Mouse (Mus musculus) neural tube, embryonic 14.5 days (tissue): ENCODE results near the gene Aco1. TPM values are rescaled to one million over a fixed set of nuclear protein-coding genes. Genes with fewer than 3 reads are reported as not detected.

Source experiments
- ATAC-seq: fragments of 200-750 bp; cut with Nextera tagmentation; 2 replicates; pipeline ENCODE4 v1.8.0; 2017; ENCODE audit warnings: low read depth, mild to moderate bottlenecking, moderate TSS enrichment, moderate library complexity
- H3K27ac ChIP-seq: fragments of 300-500 bp; sonication (generic); 2 replicates; pipeline ENCODE4 v1.5.1; 2014; ENCODE audit warnings: low read depth, mild to moderate bottlenecking, control low read depth, low read length, moderate library complexity, mixed read lengths
- H3K27me3 ChIP-seq: fragments of 300-500 bp; sonication (generic); 2 replicates; pipeline ENCODE4 v1.6.1; 2014; ENCODE audit warnings: low read length; ENCODE audit not compliant: control insufficient read depth, insufficient read depth
- H3K36me3 ChIP-seq: fragments of 300-500 bp; sonication (generic); 2 replicates; pipeline ENCODE4 v1.6.1; 2014; ENCODE audit warnings: low read length, mixed read lengths; ENCODE audit not compliant: control insufficient read depth, insufficient read depth
- H3K4me1 ChIP-seq: fragments of 300-500 bp; sonication (generic); 2 replicates; pipeline ENCODE4 v1.6.1; 2014; ENCODE audit warnings: low read length; ENCODE audit not compliant: control insufficient read depth, insufficient read depth
- H3K4me2 ChIP-seq: fragments of 300-500 bp; sonication (generic); 2 replicates; pipeline ENCODE4 v1.6.1; 2014; ENCODE audit warnings: mild to moderate bottlenecking, low read depth, low read length, control low read depth
- H3K4me3 ChIP-seq: fragments of 300-500 bp; sonication (generic); 2 replicates; pipeline ENCODE4 v1.5.1; 2014; ENCODE audit warnings: low read depth, low read length, control low read depth, mixed read lengths
- H3K9ac ChIP-seq: fragments of 300-500 bp; sonication (generic); replicated peaks from 2 replicates; pipeline ENCODE4 v1.6.1; 2014; ENCODE audit warnings: low read depth, mild to moderate bottlenecking, control low read depth, low read length, mixed read lengths
- H3K9me3 ChIP-seq: fragments of 300-500 bp; sonication (generic); 2 replicates; pipeline ENCODE4 v1.6.1; 2016; ENCODE audit warnings: low read length; ENCODE audit not compliant: control insufficient read depth
- WGBS: fragments of 180-500 bp; shearing (Covaris S2); extraction: QIAGEN DNeasy Blood & Tissue Kit; methylation state at CpG from one replicate; pipeline ENCODE4 v1.1.7; 2014; 5-methylcytosine and 5-hydroxymethylcytosine counted together
- polyA plus RNA-seq: library from polyadenylated mRNA; unstranded; fragments of >200 nt; fragmentation: Nextera tagmentation; extraction: Ambion mirVana; gene quantifications from 2 replicates; pipeline ENCODE4 v1.2.1, GENCODE M21; 2014

Gene Aco1
- polyA plus RNA-seq, 1 experiment from 2014 or later, result 41.8 TPM

GRCm38 (mm10) chr4:40233062-40233664 lies 90.3 kb downstream of the Aco1 start:
- no peak overlapping the region for H3K9ac ChIP-seq
- WGBS, result 90% methylated on average over 7 of the region's 7 CpGs
- H3K27ac ChIP-seq, result no peak overlapping the region
- no peaks in the 10 kb centered on the region for H3K27me3 ChIP-seq
- no peak overlapping the region for H3K4me3 ChIP-seq
- H3K36me3 ChIP-seq, result no peaks in the 10 kb centered on the region
- H3K9me3 ChIP-seq, result no peaks in the 10 kb centered on the region
- H3K4me2 ChIP-seq, result no peak overlapping the region
- no peak for ATAC-seq
- H3K4me1 ChIP-seq, result no peaks in the 10 kb centered on the region

- WGBS, result 83% methylated on average over 6 of the region's 6 CpGs
- Histone ChIP-seq H3K4me1 (peaks cover 8% of the 10 kb centered on the region; the same call in 1 of the 2 replicates), H3K9me3 (no peaks in the 10 kb centered on the region), H3K36me3 (no peaks in the 10 kb centered on the region), H3K27me3 (no peaks in the 10 kb centered on the region), H3K9ac (no peak overlapping the region), H3K4me3 (no peak overlapping the region), H3K27ac (no peak overlapping the region), H3K4me2 (no peak overlapping the region)
- no peak for ATAC-seq
Observed at GRCm38 (mm10) chr4:40234256-40234655, 91.4 kb downstream of the Aco1 start.

GRCm38 (mm10) chr4:40236829-40237228 lies 93.9 kb downstream of the Aco1 start:
- peaks cover 8% of the 10 kb centered on the region; the same call in 1 of the 2 replicates for H3K4me1 ChIP-seq
- H3K9ac ChIP-seq, result no peak overlapping the region
- H3K36me3 ChIP-seq, result no peaks in the 10 kb centered on the region
- H3K4me3 ChIP-seq, result no peak overlapping the region
- H3K27me3 ChIP-seq, result no peaks in the 10 kb centered on the region
- 90% methylated on average over 4 of the region's 4 CpGs for WGBS
- H3K9me3 ChIP-seq, result no peaks in the 10 kb centered on the region
- no peak overlapping the region for H3K4me2 ChIP-seq
- H3K27ac ChIP-seq, result no peak overlapping the region
- no peak for ATAC-seq

- peak; percentile 44; the same call in 1 of the 2 replicates for ATAC-seq
- peaks cover 8% of the 10 kb centered on the region; the same call in 1 of the 2 replicates for H3K4me1 ChIP-seq
- H3K27me3 ChIP-seq, result no peaks in the 10 kb centered on the region
- WGBS, result 2% methylated on average over 17 of the region's 17 CpGs
- H3K27ac ChIP-seq, result no peak overlapping the region
- no peaks in the 10 kb centered on the region for H3K9me3 ChIP-seq
- H3K36me3 ChIP-seq, result no peaks in the 10 kb centered on the region
- peak overlapping the region; percentile 36 for H3K4me3 ChIP-seq
- H3K9ac ChIP-seq, result peak overlapping the region; percentile 45; the same call in 1 of the 2 replicates
- H3K4me2 ChIP-seq, result peak overlapping the region; percentile 63
Observed at GRCm38 (mm10) chr4:40238483-40239408, 95.9 kb downstream of the Aco1 start.

- Histone ChIP-seq H3K4me3 (peak within 1 kb of the TSS; percentile 36), H3K9ac (peak within 1 kb of the TSS; percentile 45), H3K9me3 (no peaks in the 10 kb centered on the region), H3K27ac (no peak within 1 kb of the TSS), H3K4me1 (peaks cover 8% of the 10 kb centered on the region; the same call in 1 of the 2 replicates), H3K27me3 (no peaks in the 10 kb centered on the region), H3K36me3 (no peaks in the 10 kb centered on the region), H3K4me2 (peak within 1 kb of the TSS; percentile 63)
- ATAC-seq, result peak; percentile 56
- 3% methylated on average over 33 of the region's 35 CpGs for WGBS
Observed at GRCm38 (mm10) chr4:40239409-40240271, 96.8 kb downstream of the Aco1 start, which contains the start of gene Ddx58. Gene Ddx58, minus strand, starts transcription at chr4:40239828.

- Histone ChIP-seq H3K27me3 (no peaks in the 10 kb centered on the region), H3K4me3 (no peak overlapping the region; the same call in 1 of the 2 replicates), H3K4me1 (peaks cover 8% of the 10 kb centered on the region; the same call in 1 of the 2 replicates), H3K9me3 (no peaks in the 10 kb centered on the region), H3K4me2 (peak overlapping the region; percentile 63), H3K27ac (no peak overlapping the region), H3K9ac (no peak overlapping the region), H3K36me3 (no peaks in the 10 kb centered on the region)
- ATAC-seq, result peak; percentile 54; the same call in 1 of the 2 replicates
- WGBS, result 34% methylated on average over 5 of the region's 5 CpGs
Observed at GRCm38 (mm10) chr4:40240272-40240744, 97.4 kb downstream of the Aco1 start.

GRCm38 (mm10) chr4:40241928-40242327 lies 99.0 kb downstream of the Aco1 start:
- Histone ChIP-seq H3K4me3 (no peak overlapping the region), H3K4me2 (no peak overlapping the region), H3K4me1 (peaks cover 8% of the 10 kb centered on the region; the same call in 1 of the 2 replicates), H3K27me3 (no peaks in the 10 kb centered on the region), H3K36me3 (no peaks in the 10 kb centered on the region), H3K9ac (no peak overlapping the region), H3K9me3 (no peaks in the 10 kb centered on the region), H3K27ac (no peak overlapping the region)
- WGBS, result 58% methylated on average over 6 of the region's 6 CpGs
- ATAC-seq, result no peak

GRCm38 (mm10) chr4:40243006-40243405 lies 100.1 kb downstream of the Aco1 start:
- 87% methylated on average over 4 of the region's 4 CpGs for WGBS
- Histone ChIP-seq H3K27me3 (no peaks in the 10 kb centered on the region), H3K9me3 (no peaks in the 10 kb centered on the region), H3K27ac (no peak overlapping the region), H3K4me3 (no peak overlapping the region), H3K4me1 (peaks cover 8% of the 10 kb centered on the region; the same call in 1 of the 2 replicates), H3K36me3 (no peaks in the 10 kb centered on the region), H3K9ac (no peak overlapping the region), H3K4me2 (no peak overlapping the region)
- no peak for ATAC-seq
